Mouse (Mus musculus) heart, adult 2 months (tissue): Measurements from ENCODE around the gene Neurl2. TPM values are rescaled to one million over a fixed set of nuclear protein-coding genes. Genes with fewer than 3 reads are reported as not detected.
A peak's percentile ranks its signal among the peaks of the same experiment; 100 is the strongest.

Source experiments
- DNase-seq, 2 experiments: peaks; one replicate each; pipeline ENCODE4 v3.0.0; 2021
- H3K27ac ChIP-seq: fragments of 200-600 bp; 2 replicates; pipeline ENCODE4 v1.8.1; 2022
- H3K27me3 ChIP-seq: fragments of 200-500 bp; 2 replicates; pipeline ENCODE4 v1.6.1; 2012; ENCODE audit warnings: mild to moderate bottlenecking, low read length, inconsistent platforms, mixed read lengths; ENCODE audit not compliant: control insufficient read depth, insufficient read depth
- H3K36me3 ChIP-seq: fragments of 200-500 bp; 2 replicates; pipeline ENCODE4 v1.6.1; 2012; ENCODE audit warnings: low read length, inconsistent platforms; ENCODE audit not compliant: control insufficient read depth, insufficient read depth
- H3K4me1 ChIP-seq: fragments of 200-500 bp; 2 replicates; pipeline ENCODE4 v1.6.1; 2011; ENCODE audit warnings: low read length; ENCODE audit not compliant: control insufficient read depth, insufficient read depth
- H3K4me3 ChIP-seq: fragments of 200-600 bp; 2 replicates; pipeline ENCODE4 v1.8.1; 2022
- H3K79me2 ChIP-seq: fragments of 200-500 bp; replicated peaks from 2 replicates; pipeline ENCODE4 v1.6.1; 2012; ENCODE audit warnings: mild to moderate bottlenecking, inconsistent platforms, low read length, moderate library complexity, mixed read lengths; ENCODE audit not compliant: control insufficient read depth, insufficient read depth
- H3K9ac ChIP-seq: fragments of 200-500 bp; 2 replicates; pipeline ENCODE4 v1.6.1; 2012; ENCODE audit warnings: low read depth, mild to moderate bottlenecking, control low read depth, inconsistent platforms, low read length, mixed read lengths
- CTCF ChIP-seq: fragments of 200-600 bp; IDR thresholded peaks from 2 replicates; pipeline ENCODE4 v1.8.1; 2022; ENCODE audit warnings: antibody characterized with exemption, mild to moderate bottlenecking, moderate library complexity
- EP300 ChIP-seq: fragments of 200-500 bp; IDR thresholded peaks from 2 replicates; pipeline ENCODE4 v1.6.1; 2011; ENCODE audit warnings: low read depth, low read length, control low read depth; ENCODE audit not compliant: insufficient read depth
- POLR2A ChIP-seq: fragments of 200-500 bp; IDR thresholded peaks from 2 replicates; pipeline ENCODE4 v1.6.1; 2011; ENCODE audit warnings: mild to moderate bottlenecking, low read depth, low read length, control low read depth; ENCODE audit not compliant: insufficient read depth
- WGBS: fragments of 180-500 bp; shearing (Covaris S2); methylation state at CpG from one replicate; pipeline ENCODE4 v1.1.7; 2018; 5-methylcytosine and 5-hydroxymethylcytosine counted together
- intact Hi-C: fragments of 180-260 bp; cut with DNase I; formaldehyde crosslinking; loops from one replicate; pipeline ENCODE4 v1.15.1; 2025
- polyA plus RNA-seq: library from polyadenylated mRNA; depleted of rRNA; stranded (reverse); fragments of >200 nt; gene quantifications from 2 replicates; pipeline ENCODE4 v1.2.3, GENCODE M21; 2012
- total RNA-seq, 2 experiments: library from RNA; stranded (reverse); gene quantifications; 2 replicates each; pipeline ENCODE4 v1.2.3; 2021

The Neurl2 gene
- total and polyA plus RNA-seq, 3 experiments, result 47.2 to 54.8 (median 49.2) TPM

- Histone ChIP-seq H3K27me3 (no peaks in the 10 kb centered on the region), H3K79me2 (no peaks in the 10 kb centered on the region), H3K9ac (no peak overlapping the region), H3K27ac (no peak overlapping the region), H3K4me1 (peaks cover 12% of the 10 kb centered on the region), H3K4me3 (no peak overlapping the region), H3K36me3 (peaks cover 3% of the 10 kb centered on the region; the same call in 1 of the 2 replicates)
- WGBS, result 68% methylated on average over 10 of the region's 10 CpGs
- no peak for DNase-seq
- intact Hi-C loops, result loop anchor here (5.0 kb wide), 1 partner anchor 40 kb away; the partner anchor contains the start of genes Dnttip1 and Wfdc3
- TF ChIP-seq EP300 (no peak), CTCF (no peak), POLR2A (no peak)
These were observed 45.5 kb downstream of the Neurl2 start for GRCm38 (mm10) chr2:164787779-164788178.

- H3K27ac ChIP-seq, result peak overlapping the region; percentile 94
- TF ChIP-seq EP300, result no peak
- TF ChIP-seq CTCF, result no peak
- no peak for TF ChIP-seq POLR2A
- peaks cover 3% of the 10 kb centered on the region; the same call in 1 of the 2 replicates for H3K36me3 ChIP-seq
- intact Hi-C loops, result loop anchor here (5.0 kb wide), 1 partner anchor 40 kb away; the partner anchor contains the start of genes Dnttip1 and Wfdc3
- WGBS, result 78% methylated on average over 3 of the region's 3 CpGs
- H3K4me1 ChIP-seq, result peaks cover 12% of the 10 kb centered on the region
- no peaks in the 10 kb centered on the region for H3K27me3 ChIP-seq
- no peaks in the 10 kb centered on the region for H3K79me2 ChIP-seq
- peak in 1 of 2 experiments; percentile 21 for DNase-seq
- no peak overlapping the region for H3K9ac ChIP-seq
- peak overlapping the region; percentile 88; the same call in 1 of the 2 replicates for H3K4me3 ChIP-seq
These were observed 46.2 kb downstream of the Neurl2 start for GRCm38 (mm10) chr2:164787032-164787431.

DNA sequence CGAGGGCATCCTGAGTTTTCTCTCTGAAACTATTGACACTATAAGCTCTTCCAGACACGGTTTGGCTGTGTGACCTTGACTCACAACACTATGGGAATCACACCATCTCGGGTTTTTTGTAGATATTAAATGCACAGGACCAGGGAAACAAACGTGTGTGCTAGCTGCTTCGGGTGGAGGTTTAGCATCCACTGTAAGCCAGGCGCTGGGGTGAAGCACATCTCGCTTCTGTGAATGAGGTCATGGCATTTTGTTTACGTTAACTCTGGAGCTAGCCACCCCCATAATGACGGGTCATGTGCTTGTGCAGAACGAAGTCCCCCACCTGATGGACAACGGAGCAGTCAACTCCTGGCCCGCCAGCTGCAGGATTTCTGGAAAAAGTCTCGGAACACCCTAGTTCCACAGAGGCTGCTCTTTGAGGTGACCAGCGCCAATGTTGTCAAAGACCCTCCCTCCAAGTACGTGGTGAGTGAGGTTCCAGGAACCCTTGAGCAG is 46.8 kb downstream of the Neurl2 start:
- no peak for TF ChIP-seq CTCF
- Histone ChIP-seq H3K4me3 (peak overlapping the region; percentile 88), H3K9ac (peak overlapping the region; percentile 97), H3K4me1 (peaks cover 12% of the 10 kb centered on the region), H3K36me3 (peaks cover 3% of the 10 kb centered on the region; the same call in 1 of the 2 replicates), H3K79me2 (no peaks in the 10 kb centered on the region), H3K27me3 (no peaks in the 10 kb centered on the region), H3K27ac (peak overlapping the region; percentile 94)
- 3% methylated on average over 15 of the region's 15 CpGs for WGBS
- DNase-seq, result no peak
- intact Hi-C loops, result loop anchor here (5.0 kb wide), 1 partner anchor 39 kb away; the partner anchor contains the start of genes Dnttip1 and Wfdc3

GRCm38 (mm10) chr2:164785481-164786387 is 47.5 kb downstream of the Neurl2 start, which contains the start of gene Snx21:
TSS of gene Snx21 (plus strand) at chr2:164785823.
- H3K27me3 ChIP-seq, result no peaks in the 10 kb centered on the region
- H3K36me3 ChIP-seq, result peaks cover 3% of the 10 kb centered on the region; the same call in 1 of the 2 replicates
- H3K9ac ChIP-seq, result peak within 1 kb of the TSS; percentile 97
- H3K27ac ChIP-seq, result peak within 1 kb of the TSS; percentile 94
- under 1% methylated on average over 81 of the region's 89 CpGs for WGBS
- H3K79me2 ChIP-seq, result no peaks in the 10 kb centered on the region
- peak within 1 kb of the TSS; percentile 88 for H3K4me3 ChIP-seq
- H3K4me1 ChIP-seq, result peaks cover 12% of the 10 kb centered on the region
- intact Hi-C loops, result loop anchor here (5.0 kb wide), 1 partner anchor 38 kb away; the partner anchor contains the start of genes Dnttip1 and Wfdc3
- TF ChIP-seq EP300 (peak; percentile 40; the same call in 1 of the 2 replicates), CTCF (peak; percentile 74), POLR2A (peak; percentile 74)
- peak; percentile 94 to 97 for DNase-seq

DNA sequence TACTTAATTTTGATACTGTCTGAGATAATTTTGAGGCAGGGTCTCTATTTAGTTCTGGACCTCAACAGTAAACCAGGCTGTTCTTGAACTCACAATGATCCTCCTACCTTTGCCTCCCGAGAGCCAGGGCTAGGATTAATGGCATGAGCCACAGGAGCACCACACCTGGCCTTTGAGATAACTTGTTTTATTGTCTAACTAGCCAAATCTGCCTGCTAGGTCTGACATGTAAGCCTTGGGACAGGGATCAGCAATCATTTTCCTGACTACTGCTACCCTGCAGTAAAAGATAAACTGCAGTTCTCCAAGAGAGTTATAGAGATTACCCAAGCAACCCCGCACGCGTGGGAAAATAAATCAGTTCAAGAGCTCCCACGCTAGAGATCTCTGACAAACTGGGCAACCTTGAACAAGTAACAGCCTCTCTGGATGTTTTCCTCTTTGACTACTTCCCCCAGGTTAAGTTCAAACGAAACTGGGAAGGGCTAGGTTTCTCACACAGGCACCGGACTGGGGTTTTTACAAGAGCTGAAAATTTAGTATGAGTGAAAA is 48.3 kb downstream of the Neurl2 start:
- 7% methylated on average over 7 of the region's 7 CpGs for WGBS
- peak in 1 of 2 experiments; percentile 28 for DNase-seq
- Histone ChIP-seq H3K27ac (peak overlapping the region; percentile 94), H3K79me2 (no peaks in the 10 kb centered on the region), H3K36me3 (peaks cover 3% of the 10 kb centered on the region; the same call in 1 of the 2 replicates), H3K27me3 (no peaks in the 10 kb centered on the region), H3K9ac (peak overlapping the region; percentile 97), H3K4me1 (peaks cover 12% of the 10 kb centered on the region), H3K4me3 (peak overlapping the region; percentile 88)
- TF ChIP-seq EP300 (no peak), POLR2A (no peak), CTCF (no peak)
- intact Hi-C loops, result loop anchor here (5.0 kb wide), 1 partner anchor 38 kb away; the partner anchor contains the start of genes Dnttip1 and Wfdc3
